Mouse (Mus musculus): ENCODE measurements around the gene Dyrk1b. TPM values are rescaled to one million over a fixed set of nuclear protein-coding genes. Genes with fewer than 3 reads are reported as not detected.
"Not testable (repeated sequence)": the region's sequence is repeated elsewhere in the genome, so short reads cannot be mapped to it uniquely, and the experiment has no call there.

Gene Dyrk1b
- polyA plus RNA-seq, 1 experiment = 43.3 TPM

GRCm38 (mm10) chr7:28196528-28196927 is 17.3 kb downstream of the Dyrk1b start:
- TF ChIP-seq CTCF (IDR thresholded peaks at IDR 0.05; ENCODE audit: borderline replicate concordance, extremely low read depth, insufficient read depth, insufficient read length) = no peak
- no peak for TF ChIP-seq POLR2A (IDR thresholded peaks at IDR 0.05; ENCODE audit: borderline replicate concordance, extremely low read depth, insufficient read depth, insufficient read length, poor library complexity, severe bottlenecking)
- no peak for DNase-seq (ENCODE audit: low read depth)

DNA sequence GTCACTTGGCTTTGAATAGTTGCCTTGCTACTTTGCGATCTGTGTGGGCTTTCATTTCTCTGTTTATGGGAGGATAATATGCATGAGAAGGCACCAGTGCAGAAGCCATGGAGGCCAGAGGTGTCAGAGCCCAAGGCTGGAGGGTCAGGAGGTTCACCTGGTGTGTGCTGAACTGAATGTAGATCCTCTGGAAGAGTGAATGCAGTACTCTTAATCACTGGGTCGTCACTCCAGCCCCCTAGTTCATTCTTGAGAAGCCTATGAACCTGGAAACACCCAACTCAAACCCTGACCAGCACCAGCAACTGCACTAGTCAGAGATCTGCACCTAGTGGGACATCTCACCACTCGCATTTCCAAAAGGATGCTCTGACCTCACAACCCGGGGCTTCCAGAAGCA is 19.8 kb downstream of the Dyrk1b start:
- no peak for TF ChIP-seq CTCF (IDR thresholded peaks at IDR 0.05; ENCODE audit: borderline replicate concordance, extremely low read depth, insufficient read depth, insufficient read length)
- TF ChIP-seq POLR2A (IDR thresholded peaks at IDR 0.05; ENCODE audit: borderline replicate concordance, extremely low read depth, insufficient read depth, insufficient read length, poor library complexity, severe bottlenecking) = no peak

GRCm38 (mm10) chr7:28203207-28204108 is 24.2 kb downstream of the Dyrk1b start:
- no peak for DNase-seq (ENCODE audit: low read depth)
- TF ChIP-seq POLR2A (IDR thresholded peaks at IDR 0.05; ENCODE audit: borderline replicate concordance, extremely low read depth, insufficient read depth, insufficient read length, poor library complexity, severe bottlenecking) (no peak), CTCF (IDR thresholded peaks at IDR 0.05; ENCODE audit: borderline replicate concordance, extremely low read depth, insufficient read depth, insufficient read length) (no peak)

More for the DNA sequence above, 19.8 kb downstream of the Dyrk1b start:
- DNase-seq (ENCODE audit: low read depth) = no peak

- no peak for DNase-seq (ENCODE audit: low read depth)
- TF ChIP-seq POLR2A (IDR thresholded peaks at IDR 0.05; ENCODE audit: borderline replicate concordance, extremely low read depth, insufficient read depth, insufficient read length, poor library complexity, severe bottlenecking) (no peak), CTCF (IDR thresholded peaks at IDR 0.05; ENCODE audit: borderline replicate concordance, extremely low read depth, insufficient read depth, insufficient read length) (no peak)
Observed at GRCm38 (mm10) chr7:28206044-28206600, 26.9 kb downstream of the Dyrk1b start.

GRCm38 (mm10) chr7:28208396-28208987 is 29.2 kb downstream of the Dyrk1b start:
- no peak for TF ChIP-seq CTCF (IDR thresholded peaks at IDR 0.05; ENCODE audit: borderline replicate concordance, extremely low read depth, insufficient read depth, insufficient read length)
- no peak for TF ChIP-seq POLR2A (IDR thresholded peaks at IDR 0.05; ENCODE audit: borderline replicate concordance, extremely low read depth, insufficient read depth, insufficient read length, poor library complexity, severe bottlenecking)
- no peak for DNase-seq (ENCODE audit: low read depth)

GRCm38 (mm10) chr7:28208988-28209508 is 29.8 kb downstream of the Dyrk1b start:
- TF ChIP-seq POLR2A (IDR thresholded peaks at IDR 0.05; ENCODE audit: borderline replicate concordance, extremely low read depth, insufficient read depth, insufficient read length, poor library complexity, severe bottlenecking) = no peak
- no peak for TF ChIP-seq CTCF (IDR thresholded peaks at IDR 0.05; ENCODE audit: borderline replicate concordance, extremely low read depth, insufficient read depth, insufficient read length)
- DNase-seq (ENCODE audit: low read depth) = peak; percentile 93

DNA sequence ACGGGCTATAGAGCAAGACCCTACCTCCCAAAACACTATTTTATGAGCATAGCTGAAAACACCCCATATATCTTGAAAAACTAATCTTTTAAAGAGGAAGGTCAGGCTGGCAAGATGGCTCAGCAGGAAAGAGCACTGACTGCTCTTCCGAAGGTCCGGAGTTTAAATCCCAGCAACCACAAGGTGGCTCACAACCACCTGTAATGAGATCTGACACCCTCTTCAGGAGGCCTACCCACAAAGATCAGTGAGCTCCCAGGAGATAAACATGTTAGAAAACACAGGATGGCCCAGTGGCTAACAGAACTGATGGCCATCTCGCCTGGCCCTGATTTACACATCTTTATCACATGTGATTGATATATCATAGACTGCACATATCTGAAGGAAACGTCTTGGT is 31.5 kb downstream of the Dyrk1b start:
- no peak for DNase-seq (ENCODE audit: low read depth)
- TF ChIP-seq CTCF (IDR thresholded peaks at IDR 0.05; ENCODE audit: borderline replicate concordance, extremely low read depth, insufficient read depth, insufficient read length) (peak; percentile 9; the same call in 1 of the 2 replicates), POLR2A (IDR thresholded peaks at IDR 0.05; ENCODE audit: borderline replicate concordance, extremely low read depth, insufficient read depth, insufficient read length, poor library complexity, severe bottlenecking) (no peak)

- DNase-seq (ENCODE audit: low read depth) = no peak
- TF ChIP-seq CTCF (IDR thresholded peaks at IDR 0.05; ENCODE audit: borderline replicate concordance, extremely low read depth, insufficient read depth, insufficient read length) (peak; percentile 67), POLR2A (IDR thresholded peaks at IDR 0.05; ENCODE audit: borderline replicate concordance, extremely low read depth, insufficient read depth, insufficient read length, poor library complexity, severe bottlenecking) (no peak)
Observed at GRCm38 (mm10) chr7:28214142-28214541, 34.9 kb downstream of the Dyrk1b start.

DNA sequence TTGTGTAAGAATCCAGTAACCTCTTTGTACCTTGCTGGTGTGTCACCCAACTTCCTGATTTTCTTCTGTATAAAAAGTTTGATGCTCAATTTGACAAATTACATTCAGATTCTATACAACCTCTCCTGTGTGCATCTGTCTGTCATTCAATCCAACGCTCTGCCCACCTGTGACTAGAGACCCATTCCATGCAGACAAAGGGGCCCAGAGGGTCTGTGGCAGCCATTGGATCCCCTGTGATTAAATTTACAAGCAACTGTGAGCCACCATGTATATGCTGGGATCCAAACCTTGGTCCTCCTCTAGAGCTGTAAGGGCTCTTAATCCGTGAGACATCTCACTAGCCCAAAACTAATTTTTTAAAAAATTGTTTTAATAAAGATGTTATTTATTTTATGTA is 36.7 kb downstream of the Dyrk1b start:
- not testable (repeated sequence) for DNase-seq (ENCODE audit: low read depth)

DNA sequence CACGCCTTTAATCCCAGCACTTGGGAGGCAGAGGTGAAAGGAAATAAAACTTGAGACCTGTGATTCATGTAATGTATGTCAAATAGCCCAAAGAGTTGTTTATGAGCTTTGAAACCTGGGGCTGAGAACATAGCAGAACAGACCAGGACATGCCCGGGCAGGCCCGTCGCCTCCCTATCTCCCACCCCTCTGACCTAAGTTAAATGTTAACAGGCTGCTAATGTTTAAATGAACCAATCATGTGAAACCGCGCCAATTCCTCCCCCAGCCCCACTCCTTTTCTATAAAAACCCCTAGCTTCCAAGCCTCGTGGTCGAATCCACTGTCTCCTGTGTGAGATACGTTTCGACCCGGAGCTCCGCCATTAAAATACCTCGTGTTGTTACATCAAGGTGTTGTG is 38.5 kb downstream of the Dyrk1b start:
- DNase-seq (ENCODE audit: low read depth) = not testable (repeated sequence)

DNA sequence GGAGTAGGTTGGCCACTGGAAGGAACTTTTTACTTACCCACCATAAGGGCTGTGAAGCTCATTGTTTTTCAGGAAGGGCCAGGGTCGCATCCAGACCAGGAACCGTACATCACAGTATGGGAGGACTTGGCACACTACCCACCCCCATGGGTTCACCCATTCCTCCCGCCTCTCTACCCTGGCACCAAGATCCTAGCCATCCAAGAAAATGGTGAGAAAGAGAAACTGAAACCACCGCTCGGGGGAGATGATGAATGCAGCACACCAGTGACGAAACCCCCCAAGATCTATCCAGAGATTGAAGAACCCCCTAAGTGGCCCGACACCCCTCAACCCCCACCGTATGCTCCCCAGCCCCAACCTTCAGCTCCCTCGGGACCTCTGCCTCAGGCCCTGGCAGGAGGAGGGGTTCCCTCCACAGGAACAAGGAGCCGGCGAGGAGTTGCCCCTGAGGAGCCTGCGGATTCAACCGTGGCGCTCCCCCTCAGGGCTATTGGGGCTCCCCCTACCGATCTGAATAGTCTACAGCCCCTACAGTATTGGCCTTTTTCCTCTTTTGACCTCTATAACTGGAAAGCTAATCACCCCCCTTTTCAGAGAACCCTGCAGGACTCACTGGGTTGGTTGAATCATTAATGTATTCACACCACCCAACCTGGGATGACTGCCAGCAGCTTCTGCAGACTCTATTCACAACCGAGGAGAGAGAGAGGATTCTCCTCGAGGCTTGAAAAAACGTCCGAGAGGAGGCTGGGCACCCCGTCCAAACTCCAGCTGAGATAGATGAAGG is 39.9 kb downstream of the Dyrk1b start:
- DNase-seq (ENCODE audit: low read depth) = peak; percentile 78

GRCm38 (mm10) chr7:28226836-28227235 is 47.6 kb downstream of the Dyrk1b start:
- DNase-seq (ENCODE audit: low read depth) = not testable (repeated sequence)

DNA sequence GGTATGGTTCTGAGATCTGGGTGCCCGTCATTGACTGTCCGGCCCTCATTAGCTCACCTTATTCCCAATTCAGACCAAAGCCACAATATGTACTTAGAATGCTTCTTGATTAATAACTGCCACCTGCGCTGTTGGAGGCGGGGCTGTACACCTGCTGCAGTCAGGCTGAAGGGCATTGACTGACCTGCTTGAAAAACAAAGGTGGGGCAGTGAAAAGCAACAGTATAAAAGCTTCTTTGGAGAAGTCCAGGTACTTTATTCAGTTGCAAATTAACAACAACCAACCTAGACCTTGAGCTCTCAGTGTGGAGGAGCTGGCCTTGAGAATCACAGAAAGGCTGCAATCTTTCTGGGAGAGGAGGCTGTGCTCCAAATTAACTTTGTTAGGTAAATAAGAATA is 48.2 kb downstream of the Dyrk1b start:
- DNase-seq (ENCODE audit: low read depth) = not testable (repeated sequence)

Data from brain, embryonic 14.5 days (tissue).